Mouse (Mus musculus) embryonic fibroblast, embryonic 13.5 days (primary cell): ENCODE data around the gene Slco6d1.
"Not testable (repeated sequence)": the region's sequence is repeated elsewhere in the genome, so short reads cannot be mapped to it uniquely, and the experiment has no call there.

Source experiments
- CTCF ChIP-seq: IDR thresholded peaks from 2 replicates; pipeline ENCODE4 v1.5.1; 2011; ENCODE audit warnings: mild to moderate bottlenecking, control low read depth, low read length, moderate library complexity, borderline replicate concordance; ENCODE audit not compliant: insufficient read depth
- POLR2A ChIP-seq: IDR thresholded peaks from 2 replicates; pipeline ENCODE4 v1.6.1; 2011; ENCODE audit warnings: low read depth, mild to moderate bottlenecking, control low read depth, low read length, moderate library complexity

DNA sequence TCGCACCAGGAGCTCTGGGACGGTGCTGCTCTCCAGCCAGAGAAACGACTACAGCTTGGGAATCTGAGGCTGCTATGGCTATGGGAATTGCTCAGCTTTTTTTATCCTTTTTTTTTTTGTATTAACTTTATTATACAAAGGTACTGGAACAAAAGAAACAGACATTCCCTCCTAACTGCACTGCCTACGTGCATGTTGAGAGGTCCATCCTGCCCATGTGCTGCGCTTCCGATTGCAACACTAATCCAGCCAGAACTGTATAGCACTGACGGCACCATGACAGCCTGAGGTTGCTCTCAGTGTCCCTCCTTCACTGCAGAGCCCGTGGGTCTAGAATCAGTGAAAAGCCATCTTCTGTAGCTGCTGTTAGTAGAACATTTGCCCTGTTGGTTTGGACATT, 38.3 kb downstream of the Slco6d1 start:
- TF ChIP-seq CTCF, POLR2A: not testable (repeated sequence)
